Mouse (Mus musculus): ENCODE measurements around the gene 1700025C18Rik. TPM values are rescaled to one million over a fixed set of nuclear protein-coding genes. Genes with fewer than 3 reads are reported as not detected.

The 1700025C18Rik gene
- total RNA-seq, 1 experiment from 2014 or later = not detected

GRCm38 (mm10) chr2:165035058-165035431 lies 55.5 kb downstream of the 1700025C18Rik start:
- DNase-seq = no peak

GRCm38 (mm10) chr2:165034131-165035057 lies 56.2 kb downstream of the 1700025C18Rik start, which contains the start of gene Ncoa5:
Ncoa5 (minus strand) TSS chr2:165034867.
- DNase-seq = peak; percentile 98

GRCm38 (mm10) chr2:165033306-165033705 lies 57.2 kb downstream of the 1700025C18Rik start:
- DNase-seq = no peak

GRCm38 (mm10) chr2:165032533-165032932 lies 58.0 kb downstream of the 1700025C18Rik start:
- no peak for DNase-seq

Other genes starting within 250 kb of the 1700025C18Rik start
- gene Pltp, start 233.0 kb downstream of the 1700025C18Rik start, total RNA-seq (2021) = 12.7 and 16.2 TPM in 2 replicates
- gene Pcif1, start 211.4 kb downstream of the 1700025C18Rik start, total RNA-seq (2021) = 46.6 and 60.9 TPM in 2 replicates
- gene Zfp335, start 179.0 kb downstream of the 1700025C18Rik start, total RNA-seq (2021) = 21.2 and 23.9 TPM in 2 replicates
- gene Mmp9, start 150.0 kb downstream of the 1700025C18Rik start, total RNA-seq (2021) = 0.33 and 0.43 TPM in 2 replicates
- gene Slc12a5, start 129.9 kb downstream of the 1700025C18Rik start, total RNA-seq (2021) = 7.2 and 10.6 TPM in 2 replicates
- gene Ncoa5, start 55.9 kb downstream of the 1700025C18Rik start, total RNA-seq (2021) = 34.1 and 46.2 TPM in 2 replicates
- 2.1 and 3.9 TPM in 2 replicates for gene Cd40, start 35.1 kb downstream of the 1700025C18Rik start, total RNA-seq (2021)
- 0.57 and 1.2 TPM in 2 replicates for gene Cdh22, start 144.1 kb upstream of the 1700025C18Rik start, total RNA-seq (2021)
- 53.0 and 62.2 TPM in 2 replicates for gene Slc35c2, start 197.1 kb upstream of the 1700025C18Rik start, total RNA-seq (2021)
- gene Elmo2, start 235.7 kb upstream of the 1700025C18Rik start, total RNA-seq (2021) = 27.7 and 27.9 TPM in 2 replicates

All from adrenal gland, postnatal 25 days (tissue).